Mouse (Mus musculus) neural tube, embryonic 13.5 days (tissue): ENCODE measurements around the gene Olfr1110. TPM values are rescaled to one million over a fixed set of nuclear protein-coding genes. Genes with fewer than 3 reads are reported as not detected.
"Not testable (repeated sequence)": the region's sequence is repeated elsewhere in the genome, so short reads cannot be mapped to it uniquely, and the experiment has no call there.

ENCODE experiments used
- ATAC-seq: fragments of 200-750 bp; cut with Nextera tagmentation; 2 replicates; pipeline ENCODE4 v1.8.0; 2017; ENCODE audit warnings: low read depth, mild to moderate bottlenecking, moderate TSS enrichment, moderate library complexity
- H3K27ac ChIP-seq: fragments of 300-500 bp; sonication (generic); replicated peaks from 2 replicates; pipeline ENCODE4 v1.5.1; 2015; ENCODE audit warnings: moderate library complexity, mild to moderate bottlenecking, inconsistent platforms
- H3K27me3 ChIP-seq: fragments of 300-500 bp; sonication (generic); 2 replicates; pipeline ENCODE4 v1.6.1; 2015; ENCODE audit warnings: mild to moderate bottlenecking, inconsistent platforms
- H3K36me3 ChIP-seq: fragments of 300-500 bp; sonication (generic); 2 replicates; pipeline ENCODE4 v1.6.1; 2015; ENCODE audit warnings: mild to moderate bottlenecking, inconsistent platforms
- H3K4me1 ChIP-seq: fragments of 300-500 bp; sonication (generic); replicated peaks from 2 replicates; pipeline ENCODE4 v1.6.1; 2015; ENCODE audit warnings: inconsistent platforms
- H3K4me2 ChIP-seq: fragments of 300-500 bp; sonication (generic); 2 replicates; pipeline ENCODE4 v1.6.1; 2015; ENCODE audit warnings: inconsistent platforms, mild to moderate bottlenecking, moderate library complexity
- H3K4me3 ChIP-seq: fragments of 300-500 bp; sonication (generic); 2 replicates; pipeline ENCODE4 v1.5.1; 2015; ENCODE audit warnings: mild to moderate bottlenecking, inconsistent platforms
- H3K9ac ChIP-seq: fragments of 300-500 bp; sonication (generic); 2 replicates; pipeline ENCODE4 v1.6.1; 2015; ENCODE audit warnings: moderate library complexity, mild to moderate bottlenecking, inconsistent platforms
- H3K9me3 ChIP-seq: fragments of 300-500 bp; sonication (generic); 2 replicates; pipeline ENCODE4 v1.6.1; 2016; ENCODE audit warnings: inconsistent platforms
- WGBS: fragments of 180-500 bp; shearing (Covaris S2); methylation state at CpG from one replicate; pipeline ENCODE4 v1.1.7; 2015; 5-methylcytosine and 5-hydroxymethylcytosine counted together
- polyA plus RNA-seq: library from polyadenylated mRNA; unstranded; fragments of >200 nt; fragmentation: Nextera tagmentation; extraction: Ambion mirVana; gene quantifications from 2 replicates; pipeline ENCODE4 v1.2.1, GENCODE M21; 2015

Gene Olfr1110
- polyA plus RNA-seq: not detected in 2 replicates

DNA sequence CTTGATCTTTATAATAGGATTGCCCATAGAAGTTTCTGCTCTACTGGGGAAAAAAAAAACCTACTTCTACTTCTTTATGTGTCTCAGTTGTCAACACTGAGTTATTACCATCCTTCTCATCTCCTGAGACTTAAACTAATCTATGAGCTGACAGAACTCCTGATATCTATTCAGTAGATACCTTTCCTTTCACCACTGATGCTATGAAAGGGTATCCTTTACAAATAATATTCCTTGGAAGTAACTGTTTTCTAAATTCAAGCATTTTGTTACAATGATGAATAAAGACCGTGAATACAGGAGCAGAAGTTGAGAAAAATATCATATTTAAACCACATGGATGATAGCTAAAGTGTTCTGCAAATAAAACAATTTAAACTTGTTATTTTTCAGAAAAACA, at the start of gene Olfr1110:
Gene Olfr1110 (minus strand): TSS at position 101 of the 400 bp plus-strand sequence.
- Histone ChIP-seq H3K9me3 (no peaks in the 10 kb centered on the region), H3K27me3 (no peaks in the 10 kb centered on the region), H3K27ac (no peak within 1 kb of the TSS), H3K4me3 (no peak within 1 kb of the TSS), H3K36me3 (no peaks in the 10 kb centered on the region), H3K9ac (no peak within 1 kb of the TSS), H3K4me1 (no peaks in the 10 kb centered on the region), H3K4me2 (no peak within 1 kb of the TSS)
- no peak for ATAC-seq
- 83% methylated on average over 1 of the region's 1 CpGs for WGBS

DNA sequence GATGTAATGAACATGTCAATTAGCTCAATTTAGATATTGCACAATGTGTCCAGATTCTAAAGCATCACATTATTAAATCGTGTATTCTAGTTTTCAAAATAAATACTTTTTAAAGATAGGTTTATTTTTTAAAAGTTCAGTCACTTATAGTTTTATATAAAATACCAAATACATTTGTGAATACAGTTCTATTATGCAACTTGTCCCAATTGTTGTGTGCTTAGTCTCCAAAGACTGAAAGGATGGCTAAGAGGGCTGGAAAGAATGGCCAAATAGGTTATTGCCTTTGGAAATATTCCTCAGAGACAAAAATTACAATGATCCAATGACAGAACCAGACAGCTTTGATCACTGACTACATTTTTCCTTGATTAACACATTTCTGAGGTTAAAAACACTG, 47.4 kb upstream of the Olfr1110 start, which contains the start of gene Olfr1112:
Gene Olfr1112 (plus strand): TSS at position 301 of the 400 bp plus-strand sequence.
- no peak within 1 kb of the TSS for H3K9ac ChIP-seq
- H3K36me3 ChIP-seq: no peaks in the 10 kb centered on the region
- no peak within 1 kb of the TSS for H3K4me2 ChIP-seq
- no peaks in the 10 kb centered on the region for H3K27me3 ChIP-seq
- no peak within 1 kb of the TSS for H3K4me3 ChIP-seq
- H3K9me3 ChIP-seq: no peaks in the 10 kb centered on the region
- WGBS: 88% methylated on average over 1 of the region's 1 CpGs
- no peak for ATAC-seq
- no peaks in the 10 kb centered on the region for H3K4me1 ChIP-seq
- H3K27ac ChIP-seq: no peak within 1 kb of the TSS

DNA sequence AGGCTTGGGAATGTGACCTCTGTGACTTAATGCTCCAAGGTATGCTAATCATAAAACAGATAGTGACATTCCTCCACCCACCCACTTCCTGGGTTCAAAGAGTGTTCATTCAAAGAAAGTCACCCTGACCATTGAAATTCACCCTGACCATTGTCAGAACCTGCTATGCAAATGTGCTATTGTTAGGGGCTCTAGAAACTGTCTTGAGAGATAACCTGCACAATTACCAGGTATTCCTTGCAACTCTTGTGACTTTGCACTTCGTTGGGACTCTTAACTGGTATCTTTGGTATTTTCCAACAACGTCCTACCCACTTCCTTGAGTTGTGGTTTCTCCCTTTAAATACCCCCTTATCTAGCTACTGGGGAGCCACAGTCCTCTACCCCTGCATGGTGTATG, 27.6 kb upstream of the Olfr1110 start:
- WGBS: 82% methylated on average over 2 of the region's 2 CpGs
- not testable (repeated sequence) for H3K9ac ChIP-seq, H3K9me3 ChIP-seq

DNA sequence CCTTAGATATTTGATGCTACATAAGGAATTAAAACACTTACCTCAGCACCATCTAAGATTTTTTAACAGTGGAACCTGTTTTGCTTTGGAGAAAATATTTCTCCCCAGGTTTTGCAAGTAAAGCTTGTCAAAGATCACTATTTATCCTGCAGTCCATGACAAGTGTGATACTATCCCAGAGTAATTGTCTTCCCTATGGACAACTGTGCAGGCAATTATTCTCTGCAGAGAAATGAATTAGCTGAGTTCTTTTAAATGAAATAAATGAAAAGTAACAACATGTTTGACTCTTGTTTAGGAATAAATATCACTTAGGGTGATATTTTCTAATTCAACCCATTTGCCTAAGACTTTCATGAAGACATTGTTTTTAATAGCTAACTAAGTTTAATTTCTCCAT, 12.4 kb upstream of the Olfr1110 start, which contains the start of gene Olfr1111:
Gene Olfr1111 (minus strand): TSS at position 101 of the 400 bp plus-strand sequence.
- no peak for ATAC-seq
- Histone ChIP-seq H3K27ac (no peak within 1 kb of the TSS), H3K9me3 (no peaks in the 10 kb centered on the region), H3K4me2 (no peak within 1 kb of the TSS), H3K4me1 (no peaks in the 10 kb centered on the region), H3K9ac (no peak within 1 kb of the TSS), H3K4me3 (no peak within 1 kb of the TSS), H3K27me3 (no peaks in the 10 kb centered on the region), H3K36me3 (no peaks in the 10 kb centered on the region)

More for the DNA sequence above, 27.6 kb upstream of the Olfr1110 start:
- not testable (repeated sequence) for H3K4me1 ChIP-seq, H3K4me3 ChIP-seq, ATAC-seq, H3K27me3 ChIP-seq, H3K36me3 ChIP-seq, H3K4me2 ChIP-seq, H3K27ac ChIP-seq

DNA sequence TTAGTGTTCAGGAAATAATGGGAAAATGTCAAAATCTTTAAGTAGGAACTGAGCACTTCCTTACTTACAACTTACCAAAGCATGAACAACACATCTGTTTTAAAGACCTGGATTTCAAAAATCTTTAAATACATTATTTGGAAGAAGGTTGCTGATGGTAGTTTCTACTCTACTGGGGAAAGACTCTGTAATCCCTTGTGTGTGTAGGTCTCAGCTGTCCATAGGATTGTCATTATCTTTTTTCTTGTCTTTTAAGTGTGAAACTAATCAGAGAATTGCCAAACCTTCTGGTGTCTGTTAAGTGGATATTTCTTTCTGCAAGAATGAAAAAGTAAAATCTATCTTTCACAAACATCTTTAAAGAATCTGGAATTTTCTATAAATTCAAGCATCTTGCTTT, 25.6 kb downstream of the Olfr1110 start, which contains the start of gene Olfr259:
Gene Olfr259 (minus strand): TSS at position 101 of the 400 bp plus-strand sequence.
- no peaks in the 10 kb centered on the region for H3K27me3 ChIP-seq
- H3K36me3 ChIP-seq: no peaks in the 10 kb centered on the region
- H3K9ac ChIP-seq: no peak within 1 kb of the TSS
- H3K4me1 ChIP-seq: no peaks in the 10 kb centered on the region
- H3K27ac ChIP-seq: no peak within 1 kb of the TSS
- H3K9me3 ChIP-seq: no peaks in the 10 kb centered on the region
- ATAC-seq: no peak
- no peak within 1 kb of the TSS for H3K4me2 ChIP-seq
- H3K4me3 ChIP-seq: no peak within 1 kb of the TSS

DNA sequence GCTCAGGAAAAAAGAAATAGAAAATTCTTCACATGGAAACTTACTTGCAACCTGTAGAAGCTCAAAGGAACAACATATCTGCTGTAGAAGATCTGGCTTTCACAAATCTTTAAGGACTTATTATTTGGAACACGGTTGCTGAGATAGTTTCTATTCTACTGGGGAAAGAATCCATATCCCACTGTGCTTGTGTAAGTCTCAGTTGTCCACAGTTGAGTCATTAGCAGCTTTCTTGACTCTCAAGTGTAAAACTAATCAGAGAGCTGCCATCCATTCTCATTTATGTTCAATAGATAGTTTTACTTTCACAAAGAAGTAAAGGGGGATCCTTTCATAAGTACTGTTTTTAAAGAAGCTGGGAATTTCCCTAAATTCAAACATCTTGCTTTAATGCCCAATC, 44.2 kb downstream of the Olfr1110 start, which contains the start of gene Olfr1109:
Gene Olfr1109 (minus strand): TSS at position 101 of the 400 bp plus-strand sequence.
- Histone ChIP-seq H3K4me1 (no peaks in the 10 kb centered on the region), H3K9me3 (no peaks in the 10 kb centered on the region), H3K9ac (no peak within 1 kb of the TSS), H3K27me3 (no peaks in the 10 kb centered on the region), H3K4me3 (no peak within 1 kb of the TSS), H3K36me3 (no peaks in the 10 kb centered on the region), H3K27ac (no peak within 1 kb of the TSS), H3K4me2 (no peak within 1 kb of the TSS)
- WGBS: 71% methylated on average over 1 of the region's 1 CpGs
- no peak for ATAC-seq

Other genes starting within 250 kb of the Olfr1110 start
- not detected in 2 replicates for gene Olfr1097, start 248.1 kb downstream of the Olfr1110 start, polyA plus RNA-seq
- not detected in 2 replicates for gene Olfr1098, start 215.8 kb downstream of the Olfr1110 start, polyA plus RNA-seq
- not detected in 2 replicates for gene Olfr1099, start 179.6 kb downstream of the Olfr1110 start, polyA plus RNA-seq
- not detected in 2 replicates for gene Olfr1100, start 160.3 kb downstream of the Olfr1110 start, polyA plus RNA-seq
- gene Olfr1101, start 149.1 kb downstream of the Olfr1110 start, polyA plus RNA-seq: not detected in 2 replicates
- not detected in 2 replicates for gene Olfr1102, start 141.9 kb downstream of the Olfr1110 start, polyA plus RNA-seq
- not detected in 2 replicates for gene Olfr1104, start 113.2 kb downstream of the Olfr1110 start, polyA plus RNA-seq
- not detected in 2 replicates for gene Olfr1105, start 103.8 kb downstream of the Olfr1110 start, polyA plus RNA-seq
- gene Olfr1106, start 88.0 kb downstream of the Olfr1110 start, polyA plus RNA-seq: not detected in 2 replicates
- not detected in 2 replicates for gene Olfr1107, start 64.5 kb downstream of the Olfr1110 start, polyA plus RNA-seq
- gene Olfr1109, start 44.3 kb downstream of the Olfr1110 start, polyA plus RNA-seq: not detected in 2 replicates
- not detected in 2 replicates for gene Olfr259, start 25.7 kb downstream of the Olfr1110 start, polyA plus RNA-seq
- not detected in 2 replicates for gene Olfr1111, start 12.3 kb upstream of the Olfr1110 start, polyA plus RNA-seq
- gene Olfr1112, start 47.5 kb upstream of the Olfr1110 start, polyA plus RNA-seq: not detected in 2 replicates
- gene Olfr1113, start 68.7 kb upstream of the Olfr1110 start, polyA plus RNA-seq: not detected in 2 replicates
- gene Olfr1115, start 107.7 kb upstream of the Olfr1110 start, polyA plus RNA-seq: not detected in 2 replicates
- not detected in 2 replicates for gene Olfr1116, start 127.2 kb upstream of the Olfr1110 start, polyA plus RNA-seq
- gene Olfr1118, start 167.3 kb upstream of the Olfr1110 start, polyA plus RNA-seq: not detected in 2 replicates
- gene Olfr1120, start 214.5 kb upstream of the Olfr1110 start, polyA plus RNA-seq: not detected in 2 replicates
- not detected in 2 replicates for gene Olfr1121, start 229.6 kb upstream of the Olfr1110 start, polyA plus RNA-seq
- not detected in 2 replicates for gene Olfr1122, start 245.5 kb upstream of the Olfr1110 start, polyA plus RNA-seq